Mouse (Mus musculus) cerebellum, adult 9-11 months (tissue): ENCODE results near the gene Zfp513.

Source experiments
- DNase-seq: peaks from one replicate; pipeline ENCODE4 v3.0.0; 2022

Zfp513 gene

GRCm38 (mm10) chr5:31199893-31200292 is 2.2 kb downstream of the Zfp513 start:
- DNase-seq: peak; percentile 57

- no peak for DNase-seq
Observed at GRCm38 (mm10) chr5:31199321-31199892, 2.7 kb downstream of the Zfp513 start.

GRCm38 (mm10) chr5:31198616-31199320 is 3.3 kb downstream of the Zfp513 start:
- DNase-seq: no peak

- peak; percentile 38 for DNase-seq
Observed at GRCm38 (mm10) chr5:31198170-31198569, 3.9 kb downstream of the Zfp513 start.

- DNase-seq: no peak
Observed at GRCm38 (mm10) chr5:31197072-31197471, 5.0 kb downstream of the Zfp513 start.

GRCm38 (mm10) chr5:31196207-31196606 is 5.9 kb downstream of the Zfp513 start:
- peak; percentile 21 for DNase-seq

- DNase-seq: peak; percentile 24
Observed at GRCm38 (mm10) chr5:31195671-31196070, 6.4 kb downstream of the Zfp513 start.

- peak; percentile 34 for DNase-seq
Observed at GRCm38 (mm10) chr5:31194486-31195485, 7.3 kb downstream of the Zfp513 start.

- DNase-seq: no peak
Observed at GRCm38 (mm10) chr5:31193631-31194281, 8.3 kb downstream of the Zfp513 start.

- DNase-seq: peak; percentile 99
Observed at GRCm38 (mm10) chr5:31192939-31193630, 9.0 kb downstream of the Zfp513 start, which contains the start of the genes Snx17 and Eif2b4. Gene Snx17 (plus strand): TSS chr5:31193227. Gene Eif2b4 (minus strand): TSS chr5:31193430.

- DNase-seq: no peak
Observed at GRCm38 (mm10) chr5:31192045-31192938, 9.8 kb downstream of the Zfp513 start.

- DNase-seq: peak; percentile 20
Observed at GRCm38 (mm10) chr5:31190201-31190600, 11.9 kb downstream of the Zfp513 start.

- no peak for DNase-seq
Observed at GRCm38 (mm10) chr5:31188223-31188840, 13.8 kb downstream of the Zfp513 start.

GRCm38 (mm10) chr5:31183678-31184077 is 18.4 kb downstream of the Zfp513 start:
- no peak for DNase-seq

GRCm38 (mm10) chr5:31181183-31181770 is 20.8 kb downstream of the Zfp513 start:
- no peak for DNase-seq

- DNase-seq: peak; percentile 98
Observed at GRCm38 (mm10) chr5:31179766-31180630, 22.1 kb downstream of the Zfp513 start, which contains the start of the genes Gm29609 and Gtf3c2. Gene Gm29609 (minus strand): TSS chr5:31179911. Gene Gtf3c2 (minus strand): TSS chr5:31180144.

- no peak for DNase-seq
Observed at GRCm38 (mm10) chr5:31179301-31179765, 22.8 kb downstream of the Zfp513 start.

GRCm38 (mm10) chr5:31168630-31169029 is 33.5 kb downstream of the Zfp513 start:
- no peak for DNase-seq

- DNase-seq: no peak
Observed at GRCm38 (mm10) chr5:31164878-31165277, 37.2 kb downstream of the Zfp513 start.
